Mouse (Mus musculus) cerebellum, adult 2 months (tissue): ENCODE results near the gene Slc38a9.

ENCODE experiments used
- CTCF ChIP-seq: fragments of 200-500 bp; IDR thresholded peaks from 2 replicates; pipeline ENCODE4 v1.5.1; 2011; ENCODE audit warnings: low read depth, mild to moderate bottlenecking, control low read depth, low read length, moderate library complexity, borderline replicate concordance; ENCODE audit not compliant: insufficient read depth
- POLR2A ChIP-seq: fragments of 200-500 bp; IDR thresholded peaks from 2 replicates; pipeline ENCODE4 v1.6.1; 2011; ENCODE audit warnings: low read length, control low read depth, borderline replicate concordance; ENCODE audit not compliant: insufficient read depth

DNA sequence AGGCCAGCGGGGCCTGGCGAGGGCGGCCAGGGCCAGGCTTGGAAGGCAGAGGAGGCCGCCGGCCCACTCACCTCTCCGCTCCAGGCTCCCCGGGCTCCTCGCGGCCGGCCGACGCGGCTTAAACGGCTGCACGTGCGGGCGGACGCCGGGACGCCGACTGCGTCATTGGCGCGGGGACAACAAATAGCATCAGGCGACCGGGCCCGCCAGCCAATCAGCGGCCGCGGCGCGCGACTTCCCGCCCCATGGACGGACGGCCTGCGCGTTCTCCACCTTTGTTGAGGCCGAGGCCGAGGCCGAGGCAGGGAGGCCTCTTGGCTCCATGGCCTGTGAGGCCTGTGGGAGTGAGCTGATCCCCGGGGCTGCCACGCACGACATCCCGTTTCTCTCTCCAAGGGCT is 8.3 kb upstream of the Slc38a9 start, which contains the start of gene Ddx4:
- TF ChIP-seq CTCF (no peak), POLR2A (no peak)
